ENCODE assay signal across 8 mouse cellular contexts in genomic region chr16:97851061-97851740, GRCm38 (mm10). TPM values are rescaled to one million over a fixed set of nuclear protein-coding genes. Genes with fewer than 3 reads are reported as not detected.
DNase-seq lines count a peak whose midpoint lies in the region; ATAC-seq and TF ChIP-seq lines count a peak whose summit lies in the region.

No protein-coding gene starts in this region.

- peak overlapping the region; percentile 84 for H3K4me2 ChIP-seq in CH12.LX (ENCODE audit: insufficient read depth, low read depth, poor library complexity, severe bottlenecking)
- peak overlapping the region; percentile 74 for H3K4me2 ChIP-seq in forebrain, embryonic 11.5 days (ENCODE audit: low read depth, low read length, severe bottlenecking)
- H3K4me2 ChIP-seq in heart, embryonic 16.5 days (ENCODE audit: low read depth, low read length) = peak overlapping the region; percentile 67
- H3K4me2 ChIP-seq in liver, embryonic 13.5 days = peak overlapping the region; percentile 89
- H3K4me2 ChIP-seq in stomach, embryonic 14.5 days (replicated peaks; ENCODE audit: low read depth, low read length) = peak overlapping the region; percentile 63

- H3K4me3 ChIP-seq in CH12.LX (replicated peaks in 1 of 3; ENCODE audit: low read depth in 2 of 3, low read length in 2 of 3, poor library complexity in 1 of 3) = peak overlapping the region; percentile 67 to 92 (median 86)
- peak overlapping the region; percentile 87 for H3K4me3 ChIP-seq in forebrain, embryonic 11.5 days (ENCODE audit: low read depth, low read length)
- peak overlapping the region; percentile 92 for H3K4me3 ChIP-seq in heart, embryonic 16.5 days (ENCODE audit: low read length)
- H3K4me3 ChIP-seq in liver, embryonic 13.5 days (replicated peaks) = peak overlapping the region; percentile 97
- peak overlapping the region; percentile 65 for H3K4me3 ChIP-seq in stomach, embryonic 14.5 days (ENCODE audit: low read depth, low read length)

- no peaks in the 10 kb centered on the region for H3K9me3 ChIP-seq in CH12.LX (replicated peaks; ENCODE audit: low read length)
- H3K9me3 ChIP-seq in forebrain, embryonic 11.5 days (ENCODE audit: control insufficient read depth, low read length) = no peaks in the 10 kb centered on the region
- no peaks in the 10 kb centered on the region for H3K9me3 ChIP-seq in heart, embryonic 16.5 days (replicated peaks; ENCODE audit: control insufficient read depth, low read length)
- H3K9me3 ChIP-seq in liver, embryonic 13.5 days (replicated peaks) = no peaks in the 10 kb centered on the region
- no peaks in the 10 kb centered on the region for H3K9me3 ChIP-seq in stomach, embryonic 14.5 days (ENCODE audit: control insufficient read depth, low read depth, low read length)

- ATAC-seq in forebrain, embryonic 11.5 days (replicated peaks; ENCODE audit: low FRiP score) = peak; percentile 92
- ATAC-seq in heart, embryonic 16.5 days (replicated peaks; ENCODE audit: extremely low read depth, insufficient read depth, low FRiP score) = peak; percentile 92
- peak; percentile 84 for ATAC-seq in liver, embryonic 13.5 days (ENCODE audit: low read depth)
- ATAC-seq in stomach, embryonic 14.5 days (ENCODE audit: insufficient number of reproducible peaks, insufficient read depth, low FRiP score, low read depth) = peak; percentile 89

- peaks cover 22 to 54% of the 10 kb centered on the region in 2 experiments for H3K4me1 ChIP-seq in CH12.LX (ENCODE audit: control insufficient read depth in 1 of 2, insufficient read depth in 2 of 2)
- H3K4me1 ChIP-seq in forebrain, embryonic 11.5 days (replicated peaks; ENCODE audit: control insufficient read depth, insufficient read depth, low read length) = no peaks in the 10 kb centered on the region
- H3K4me1 ChIP-seq in heart, embryonic 16.5 days (ENCODE audit: control insufficient read depth, insufficient read depth, low read length) = peaks cover 25% of the 10 kb centered on the region
- peaks cover 60% of the 10 kb centered on the region for H3K4me1 ChIP-seq in liver, embryonic 13.5 days (replicated peaks)
- peaks cover 10% of the 10 kb centered on the region; the same call in 1 of the 2 replicates for H3K4me1 ChIP-seq in stomach, embryonic 14.5 days (ENCODE audit: control insufficient read depth, insufficient read depth, low read length)

- TF ChIP-seq EP300 in CH12.LX (IDR thresholded peaks at IDR 0.05; ENCODE audit: low read length) = no peak

- TF ChIP-seq RAD21 in CH12.LX (IDR thresholded peaks at IDR 0.05; ENCODE audit: low read depth, low read length) = no peak

- no peak for TF ChIP-seq CTCF in CH12.LX (conservative IDR thresholded peaks at IDR 0.05 in 1 of 2, IDR thresholded peaks at IDR 0.05 in 1 of 2; ENCODE audit: low read depth in 2 of 2, low read length in 2 of 2)

- peak overlapping the region; percentile 77 for H3K27ac ChIP-seq in CH12.LX (ENCODE audit: insufficient read depth, low read depth)
- peak overlapping the region; percentile 94 for H3K27ac ChIP-seq in forebrain, embryonic 11.5 days (ENCODE audit: low read depth, low read length)
- peak overlapping the region; percentile 98 for H3K27ac ChIP-seq in heart, embryonic 16.5 days (ENCODE audit: low read length)
- H3K27ac ChIP-seq in liver, embryonic 13.5 days = peak overlapping the region; percentile 92
- H3K27ac ChIP-seq in stomach, embryonic 14.5 days (ENCODE audit: low read length) = peak overlapping the region; percentile 98

- H3K27me3 ChIP-seq in CH12.LX (replicated peaks) = no peaks in the 10 kb centered on the region
- no peaks in the 10 kb centered on the region for H3K27me3 ChIP-seq in forebrain, embryonic 11.5 days (ENCODE audit: control insufficient read depth, insufficient read depth, low read length)
- no peaks in the 10 kb centered on the region for H3K27me3 ChIP-seq in heart, embryonic 16.5 days (ENCODE audit: control insufficient read depth, insufficient read depth, low read length)
- H3K27me3 ChIP-seq in liver, embryonic 13.5 days = no peaks in the 10 kb centered on the region
- H3K27me3 ChIP-seq in stomach, embryonic 14.5 days (ENCODE audit: control insufficient read depth, insufficient read depth, low read length) = no peaks in the 10 kb centered on the region

- H3K36me3 ChIP-seq in CH12.LX (replicated peaks in 1 of 2; ENCODE audit: control insufficient read depth in 1 of 2, insufficient read depth in 1 of 2, low read length in 1 of 2) = peaks cover 2 to 35% of the 10 kb centered on the region in 2 experiments
- no peaks in the 10 kb centered on the region; the same call in 1 of the 2 replicates for H3K36me3 ChIP-seq in forebrain, embryonic 11.5 days (ENCODE audit: control insufficient read depth, insufficient read depth, low read length)
- no peaks in the 10 kb centered on the region for H3K36me3 ChIP-seq in heart, embryonic 16.5 days (ENCODE audit: control insufficient read depth, insufficient read depth)
- peaks cover 8% of the 10 kb centered on the region; the same call in 1 of the 2 replicates for H3K36me3 ChIP-seq in liver, embryonic 13.5 days
- no peaks in the 10 kb centered on the region; the same call in 1 of the 2 replicates for H3K36me3 ChIP-seq in stomach, embryonic 14.5 days (ENCODE audit: control insufficient read depth, insufficient read depth, low read length)

- DNase-seq in CH12.LX (ENCODE audit: extremely low read depth) = peak; percentile 81
- peak; percentile 73 for DNase-seq in c-Kit-positive CD71-positive TER-119-negative erythroid progenitor cells, embryonic 14.5 days (ENCODE audit: low read depth)
- DNase-seq in forebrain, embryonic 11.5 days (ENCODE audit: low spot score) = peak; percentile 93
- DNase-seq in kidney, postnatal 25 days = peak; percentile 89 to 95
- DNase-seq in liver, embryonic 13.5 days = peak; percentile 74
- peak; percentile 79 to 87 for DNase-seq in natural killer cell, adult 2 months (ENCODE audit: low spot score in 2 of 2)

- dilution Hi-C loops in CH12.LX (cut with MboI; ENCODE audit: extremely low pct_ligation_motif_present, extremely low pct_unique_long_range_greater_than_20kb, low sequenced_read_pairs) = no loop called here

- peak overlapping the region; percentile 94 for H3K9ac ChIP-seq in CH12.LX (ENCODE audit: insufficient read depth, low read depth)
- H3K9ac ChIP-seq in forebrain, embryonic 11.5 days (ENCODE audit: low read length) = peak overlapping the region; percentile 98
- peak overlapping the region; percentile 99 for H3K9ac ChIP-seq in heart, embryonic 16.5 days (ENCODE audit: low read length)
- H3K9ac ChIP-seq in liver, embryonic 13.5 days = peak overlapping the region; percentile 98
- peak overlapping the region; percentile 94 for H3K9ac ChIP-seq in stomach, embryonic 14.5 days (replicated peaks; ENCODE audit: low read depth, low read length)

- in situ Hi-C loops in CH12.LX (cut with MboI; ENCODE audit: low pct_ligation_motif_present, low pct_unique_long_range_greater_than_20kb, low sequenced_read_pairs) = no loop called here

- under 1% methylated on average over 74 of the region's 77 CpGs for WGBS in forebrain, embryonic 11.5 days
- under 1% methylated on average over 77 of the region's 77 CpGs for WGBS in heart, embryonic 16.5 days
- WGBS in liver, embryonic 13.5 days (ENCODE audit: insufficient replicate concordance) = 1% methylated on average over 77 of the region's 77 CpGs
- WGBS in stomach, embryonic 14.5 days = 1% methylated on average over 58 of the region's 77 CpGs

- peak; percentile 76 for TF ChIP-seq POLR2A in CH12.LX (IDR thresholded peaks at IDR 0.05; ENCODE audit: low read depth, low read length)

- H3K79me2 ChIP-seq in CH12.LX (replicated peaks; ENCODE audit: control insufficient read depth, extremely low read depth, insufficient read depth, poor library complexity, severe bottlenecking) = peaks cover 11% of the 10 kb centered on the region

TF ChIP-seq in CH12.LX, 34 proteins besides CTCF, POLR2A, EP300 and RAD21 (continues in another document):
- TF ChIP-seq ELF1 (IDR thresholded peaks at IDR 0.05; ENCODE audit: low read depth, low read length) (peak; percentile 31; the same call in 1 of the 2 replicates), BHLHE40 (IDR thresholded peaks at IDR 0.05; ENCODE audit: low read depth, low read length) (no peak), TCF12 (IDR thresholded peaks at IDR 0.05; ENCODE audit: low read depth, low read length) (peak; percentile 45; the same call in 1 of the 2 replicates), ZNF384 (IDR thresholded peaks at IDR 0.05; ENCODE audit: low read depth, low read length) (no peak), MAZ (IDR thresholded peaks at IDR 0.05; ENCODE audit: low read depth, low read length) (peak; percentile 72), POLR2AphosphoS2 (IDR thresholded peaks at IDR 0.05; ENCODE audit: low read depth, low read length) (no peak), MEF2A (IDR thresholded peaks at IDR 0.05; ENCODE audit: borderline replicate concordance, low read depth, low read length) (peak; percentile 23; the same call in 1 of the 2 replicates), MAFK (IDR thresholded peaks at IDR 0.05; ENCODE audit: insufficient replicate concordance, low read length) (no peak), ZKSCAN1 (IDR thresholded peaks at IDR 0.05; ENCODE audit: borderline replicate concordance, low read depth, low read length) (no peak), NRF1 (IDR thresholded peaks at IDR 0.05; ENCODE audit: low read depth, low read length) (no peak), IRF4 (IDR thresholded peaks at IDR 0.05; ENCODE audit: low read depth, low read length) (no peak), ZMIZ1 (IDR thresholded peaks at IDR 0.05; ENCODE audit: low read depth, low read length) (peak; percentile 30), E2F4 (IDR thresholded peaks at IDR 0.05; ENCODE audit: insufficient replicate concordance, low read depth, low read length) (no peak), KAT2A (IDR thresholded peaks at IDR 0.05; ENCODE audit: insufficient replicate concordance, low read length) (0 out of 2 replicates have a peak, but pooled peaks have one; percentile 57), JUN (IDR thresholded peaks at IDR 0.05; ENCODE audit: insufficient read depth, low read depth, low read length) (no peak), CHD1 (IDR thresholded peaks at IDR 0.05; ENCODE audit: low read depth, low read length) (no peak; the same call in none of the 2 replicates), GABPA (IDR thresholded peaks at IDR 0.05; ENCODE audit: insufficient replicate concordance, low read depth, low read length) (no peak), HCFC1 (IDR thresholded peaks at IDR 0.05; ENCODE audit: low read depth, low read length) (peak; percentile 68), MXI1 (IDR thresholded peaks at IDR 0.05; ENCODE audit: low read depth, low read length) (peak; percentile 83)

RNA-seq across cellular contexts. Expression of gene Prdm15, which starts 0.4 kb away (rescaled TPM):
- 7.9 and 9.1 TPM in 2 replicates for total RNA-seq in CH12.LX (2012; rRNA removed)
- 6.3 and 6.4 TPM in 2 replicates for total RNA-seq in CH12.LX (2014; rRNA removed)
- polyA plus RNA-seq in CH12.LX (2012; ENCODE audit: insufficient read length, low read depth) = 6.8 and 7.3 TPM in 2 replicates
- 19.0 and 20.0 TPM in 2 replicates for polyA plus RNA-seq in forebrain, embryonic 11.5 days (2014; fragmentation: Nextera tagmentation; extraction: Ambion mirVana)
- polyA plus RNA-seq in heart, embryonic 16.5 days (2015; fragmentation: Nextera tagmentation; extraction: Ambion mirVana) = 6.3 and 7.0 TPM in 2 replicates
- 2.9 and 3.0 TPM in 2 replicates for polyA plus RNA-seq in liver, embryonic 13.5 days (2015; fragmentation: Nextera tagmentation; extraction: Ambion mirVana)
- polyA plus RNA-seq in stomach, embryonic 14.5 days (2014; fragmentation: Nextera tagmentation; extraction: Ambion mirVana) = 11.0 and 11.6 TPM in 2 replicates

Comparison
In these comparisons a context has a peak if more than half of its experiments do, and no peak if none do; other contexts are left out.
1. Peak in every context shown above with its lines: DNase-seq, ATAC-seq, H3K4me3 ChIP-seq and H3K27ac ChIP-seq.